Mouse (Mus musculus) E14TG2a.4 (cell line): ENCODE data around the gene Gng12.

ENCODE experiments used
- CTCF ChIP-seq: conservative IDR thresholded peaks from 2 replicates; pipeline ENCODE4 v1.5.1; 2014; ENCODE audit warnings: low read length
- NANOG ChIP-seq: IDR thresholded peaks from 2 replicates; pipeline ENCODE4 v1.6.1; 2014; ENCODE audit warnings: borderline replicate concordance, low read length, mixed read lengths
- POU5F1 ChIP-seq: IDR thresholded peaks from 2 replicates; pipeline ENCODE4 v1.6.1; 2014; ENCODE audit warnings: low read length, borderline replicate concordance

GRCm38 (mm10) chr6:66864463-66864862, 31.7 kb upstream of the Gng12 start:
- no peak for TF ChIP-seq CTCF
- no peak for TF ChIP-seq NANOG
- TF ChIP-seq POU5F1 = no peak
